Mouse (Mus musculus): Measurements from ENCODE around the gene Rxfp2. TPM values are rescaled to one million over a fixed set of nuclear protein-coding genes. Genes with fewer than 3 reads are reported as not detected.

The Rxfp2 gene
- polyA plus RNA-seq, 1 experiment from 2014 or later: 1.5 TPM

DNA sequence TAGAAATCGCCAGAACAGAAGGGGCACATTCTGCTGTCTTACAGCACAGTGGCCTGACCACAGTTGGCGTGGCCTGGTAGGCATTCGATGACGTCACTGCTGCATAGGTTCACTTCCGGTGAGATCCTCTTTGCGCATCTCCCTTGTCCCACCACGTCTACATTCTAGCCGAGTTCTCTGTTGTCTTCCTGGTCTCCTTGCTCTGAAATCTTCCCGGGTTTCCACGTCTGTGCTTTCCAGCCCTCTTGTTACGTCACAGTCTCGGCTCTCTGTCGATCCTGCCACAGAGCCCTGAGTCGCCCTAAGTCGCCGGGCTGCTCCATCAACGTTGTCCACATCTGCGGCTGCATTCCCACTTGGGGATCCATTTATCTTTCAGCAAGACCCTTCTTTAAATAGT is 4.1 kb downstream of the Rxfp2 start:
- no peak overlapping the region for H3K27ac ChIP-seq
- H3K36me3 ChIP-seq: no peaks in the 10 kb centered on the region
- ATAC-seq (ENCODE audit: low FRiP score, low read depth): no peak
- H3K9me3 ChIP-seq: 0 out of 2 replicates have a peak, but pooled peaks cover 4% of the 10 kb centered on the region
- H3K9ac ChIP-seq: no peak overlapping the region
- H3K4me2 ChIP-seq (replicated peaks): no peak overlapping the region
- H3K27me3 ChIP-seq (replicated peaks): no peaks in the 10 kb centered on the region
- no peaks in the 10 kb centered on the region for H3K4me1 ChIP-seq
- 84% methylated on average over 18 of the region's 18 CpGs for WGBS
- H3K4me3 ChIP-seq: no peak overlapping the region

DNA sequence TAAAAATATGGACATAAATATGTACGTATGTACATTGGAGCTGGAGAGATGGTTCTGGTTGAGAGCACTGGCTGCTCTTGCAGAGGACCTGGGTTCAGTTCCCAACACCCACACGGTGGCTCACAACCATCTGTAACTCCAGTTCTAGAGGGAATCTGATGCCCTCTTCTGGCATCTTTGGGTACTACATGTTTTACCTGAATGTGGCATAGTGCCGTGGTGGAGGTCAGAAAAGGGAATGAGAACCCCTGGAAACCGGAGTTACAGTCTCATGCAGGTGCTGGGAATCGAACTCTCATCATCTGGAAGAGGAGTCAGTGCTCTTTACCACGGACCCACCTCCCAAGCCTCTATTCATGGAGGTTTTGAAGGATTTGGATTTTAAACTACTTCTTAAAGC is 5.0 kb downstream of the Rxfp2 start:
- WGBS: 94% methylated on average over 6 of the region's 6 CpGs
- no peak overlapping the region for H3K4me3 ChIP-seq
- H3K9ac ChIP-seq: no peak overlapping the region
- no peak overlapping the region for H3K27ac ChIP-seq
- no peaks in the 10 kb centered on the region for H3K36me3 ChIP-seq
- ATAC-seq (ENCODE audit: low FRiP score, low read depth): no peak
- H3K4me2 ChIP-seq (replicated peaks): no peak overlapping the region
- no peaks in the 10 kb centered on the region for H3K27me3 ChIP-seq (replicated peaks)
- H3K4me1 ChIP-seq: no peaks in the 10 kb centered on the region
- H3K9me3 ChIP-seq: 0 out of 2 replicates have a peak, but pooled peaks cover 4% of the 10 kb centered on the region

DNA sequence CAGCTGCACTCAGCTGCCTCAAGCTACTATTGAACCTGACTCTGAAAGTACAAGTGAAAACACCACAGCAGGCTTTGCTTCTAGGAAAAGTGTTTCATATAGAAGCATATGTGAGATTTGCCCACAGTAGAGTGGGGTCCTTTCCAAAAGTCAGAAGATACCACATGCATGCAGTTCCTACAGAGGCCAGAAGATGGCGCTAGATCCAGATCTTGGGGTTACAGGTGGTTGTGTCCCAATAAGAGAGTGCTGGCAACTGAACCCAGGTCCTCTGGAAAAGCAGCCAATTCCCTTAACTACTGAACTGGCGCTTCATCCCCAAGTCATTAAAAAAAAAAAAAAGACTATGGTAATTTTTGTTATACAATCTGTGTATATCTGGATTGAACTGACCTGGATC is 5.7 kb downstream of the Rxfp2 start:
- Histone ChIP-seq H3K4me3 (no peak overlapping the region), H3K9me3 (0 out of 2 replicates have a peak, but pooled peaks cover 4% of the 10 kb centered on the region), H3K4me1 (no peaks in the 10 kb centered on the region), H3K36me3 (no peaks in the 10 kb centered on the region), H3K27me3 (replicated peaks) (no peaks in the 10 kb centered on the region), H3K4me2 (replicated peaks) (no peak overlapping the region), H3K27ac (no peak overlapping the region), H3K9ac (no peak overlapping the region)
- 77% methylated on average over 2 of the region's 2 CpGs for WGBS
- no peak for ATAC-seq (ENCODE audit: low FRiP score, low read depth)

DNA sequence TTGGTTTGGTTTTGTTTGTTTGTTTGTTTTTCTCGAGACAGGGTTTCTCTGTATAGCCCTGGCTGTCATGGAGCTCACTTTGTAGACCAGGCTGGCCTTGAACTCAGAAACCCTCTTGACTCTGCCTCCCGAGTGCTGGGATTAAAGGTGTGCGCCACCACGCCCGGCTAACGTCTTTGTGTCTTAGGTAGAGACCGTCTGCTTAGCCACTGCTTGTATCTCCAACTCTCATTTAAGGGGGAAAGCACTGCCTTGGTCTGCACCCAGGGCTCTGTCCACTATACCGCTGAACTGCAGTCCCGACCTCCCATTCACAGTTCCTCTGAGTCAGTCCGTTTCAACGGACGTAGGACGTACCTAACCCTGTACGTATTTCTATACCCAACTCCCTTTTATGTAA is 6.4 kb downstream of the Rxfp2 start:
- Histone ChIP-seq H3K36me3 (no peaks in the 10 kb centered on the region), H3K4me1 (no peaks in the 10 kb centered on the region)

DNA sequence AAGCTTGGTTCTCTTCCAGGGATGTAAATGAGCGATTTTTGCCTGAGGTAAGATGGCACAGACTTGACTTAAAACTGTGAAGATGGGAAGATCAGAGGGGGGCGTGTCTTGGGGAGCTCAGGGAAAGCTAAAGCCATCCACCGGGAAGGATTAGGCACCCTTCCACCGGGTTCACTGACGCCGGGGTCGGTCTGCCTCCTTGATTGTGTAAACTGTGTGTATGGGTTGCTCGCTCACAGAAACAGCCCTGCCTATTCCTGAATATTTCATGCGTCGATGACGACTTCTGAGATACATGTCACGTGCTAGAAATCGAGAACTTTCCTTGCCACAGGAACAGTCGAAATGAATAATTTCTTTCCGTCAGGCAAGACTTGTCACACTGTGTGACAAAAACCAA is 6.9 kb downstream of the Rxfp2 start:
- WGBS: 92% methylated on average over 15 of the region's 15 CpGs

More for the DNA sequence above, 6.4 kb downstream of the Rxfp2 start:
- 94% methylated on average over 14 of the region's 14 CpGs for WGBS
- Histone ChIP-seq H3K4me3 (no peak overlapping the region), H3K9ac (no peak overlapping the region), H3K27me3 (replicated peaks) (no peaks in the 10 kb centered on the region), H3K27ac (no peak overlapping the region), H3K4me2 (replicated peaks) (no peak overlapping the region), H3K9me3 (0 out of 2 replicates have a peak, but pooled peaks cover 4% of the 10 kb centered on the region)
- no peak for ATAC-seq (ENCODE audit: low FRiP score, low read depth)

DNA sequence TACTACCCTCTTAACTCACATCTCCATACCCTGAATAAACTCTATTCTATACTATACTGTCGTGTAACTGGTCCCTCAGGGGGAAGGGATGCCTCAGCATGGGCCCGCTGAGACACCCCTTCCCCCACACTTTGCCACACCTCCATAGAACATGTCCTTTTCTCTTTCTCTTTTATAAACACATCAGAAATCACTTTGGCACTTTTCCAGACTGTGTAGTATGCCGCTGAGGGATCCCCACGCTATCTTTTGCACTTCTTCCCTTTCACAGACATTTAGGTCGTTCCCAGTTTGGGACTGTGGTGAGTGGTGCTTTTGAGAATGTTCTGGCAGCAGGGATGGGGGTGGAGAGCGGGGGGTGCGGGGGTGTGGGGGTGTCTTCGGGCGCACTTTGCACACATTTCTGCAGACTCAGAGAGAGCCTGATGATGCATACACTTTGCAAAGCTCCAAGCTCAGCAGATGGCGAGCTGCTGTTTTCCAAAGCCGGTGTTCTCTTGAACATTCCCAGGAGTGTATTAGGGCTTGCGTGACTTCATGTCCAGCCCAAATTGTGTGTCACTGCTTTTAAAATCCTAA is 8.1 kb downstream of the Rxfp2 start:
- no peak overlapping the region for H3K27ac ChIP-seq
- H3K4me1 ChIP-seq: no peaks in the 10 kb centered on the region
- H3K27me3 ChIP-seq (replicated peaks): no peaks in the 10 kb centered on the region
- H3K9me3 ChIP-seq: 0 out of 2 replicates have a peak, but pooled peaks cover 4% of the 10 kb centered on the region
- 88% methylated on average over 12 of the region's 12 CpGs for WGBS
- no peaks in the 10 kb centered on the region for H3K36me3 ChIP-seq
- ATAC-seq (ENCODE audit: low FRiP score, low read depth): no peak
- H3K9ac ChIP-seq: no peak overlapping the region
- H3K4me3 ChIP-seq: no peak overlapping the region
- no peak overlapping the region for H3K4me2 ChIP-seq (replicated peaks)

More for the DNA sequence above, 6.9 kb downstream of the Rxfp2 start:
- H3K9ac ChIP-seq: no peak overlapping the region
- no peak overlapping the region for H3K4me2 ChIP-seq (replicated peaks)
- no peak for ATAC-seq (ENCODE audit: low FRiP score, low read depth)
- no peaks in the 10 kb centered on the region for H3K36me3 ChIP-seq
- no peaks in the 10 kb centered on the region for H3K4me1 ChIP-seq
- no peak overlapping the region for H3K27ac ChIP-seq
- H3K27me3 ChIP-seq (replicated peaks): no peaks in the 10 kb centered on the region
- H3K9me3 ChIP-seq: 0 out of 2 replicates have a peak, but pooled peaks cover 4% of the 10 kb centered on the region
- no peak overlapping the region for H3K4me3 ChIP-seq

DNA sequence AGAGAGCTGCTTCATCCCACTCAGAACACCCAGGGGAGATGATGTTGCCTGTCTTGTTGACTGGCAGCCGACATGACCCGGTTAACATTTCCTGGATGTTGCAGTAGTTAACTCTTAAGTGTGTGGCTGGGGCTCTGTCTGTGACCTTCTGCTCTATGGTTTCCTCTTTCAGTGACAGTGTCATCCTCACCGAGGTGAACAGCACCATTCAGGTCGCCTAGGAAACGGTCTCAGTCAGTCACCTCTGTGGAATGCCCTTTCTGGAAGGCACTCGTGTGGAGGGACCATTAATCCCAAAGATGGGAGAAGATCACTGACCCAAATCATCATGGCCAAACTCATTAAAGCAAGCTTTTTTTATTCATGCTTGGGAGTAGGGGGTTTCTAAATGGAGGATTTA is 12.7 kb downstream of the Rxfp2 start:
- Histone ChIP-seq H3K4me1 (0 out of 2 replicates have a peak, but pooled peaks cover 6% of the 10 kb centered on the region), H3K9ac (no peak overlapping the region), H3K27me3 (replicated peaks) (no peaks in the 10 kb centered on the region), H3K9me3 (no peaks in the 10 kb centered on the region), H3K36me3 (no peaks in the 10 kb centered on the region), H3K4me3 (no peak overlapping the region), H3K27ac (no peak overlapping the region), H3K4me2 (replicated peaks) (no peak overlapping the region)
- ATAC-seq (ENCODE audit: low FRiP score, low read depth): no peak
- whole genome bisulfite sequencing: 43% methylated on average over 6 of the region's 6 CpGs

DNA sequence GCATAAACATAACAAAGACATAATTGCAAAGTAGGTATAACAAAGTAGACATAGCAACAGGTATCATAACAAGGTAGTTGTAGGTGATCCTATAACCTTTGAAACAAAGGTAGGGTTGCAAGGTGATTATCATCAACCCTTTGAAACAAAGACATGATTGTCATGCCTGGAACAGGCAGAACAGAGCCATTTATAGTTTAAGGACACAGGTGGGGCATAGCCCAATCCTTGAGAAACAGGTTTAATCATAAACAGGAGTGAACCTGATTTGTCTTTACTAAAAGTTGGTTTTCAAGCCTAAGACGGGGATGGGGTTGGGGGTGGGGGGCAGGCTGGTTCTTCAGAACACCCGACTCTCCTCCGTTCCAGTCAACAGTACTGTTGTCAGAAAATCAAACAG is 13.2 kb downstream of the Rxfp2 start:
- Histone ChIP-seq H3K9me3 (no peaks in the 10 kb centered on the region), H3K9ac (no peak overlapping the region), H3K27me3 (replicated peaks) (no peaks in the 10 kb centered on the region), H3K36me3 (no peaks in the 10 kb centered on the region), H3K4me1 (0 out of 2 replicates have a peak, but pooled peaks cover 6% of the 10 kb centered on the region), H3K27ac (no peak overlapping the region), H3K4me3 (no peak overlapping the region), H3K4me2 (replicated peaks) (no peak overlapping the region)
- no peak for ATAC-seq (ENCODE audit: low FRiP score, low read depth)
- 85% methylated on average over 3 of the region's 3 CpGs for WGBS

DNA sequence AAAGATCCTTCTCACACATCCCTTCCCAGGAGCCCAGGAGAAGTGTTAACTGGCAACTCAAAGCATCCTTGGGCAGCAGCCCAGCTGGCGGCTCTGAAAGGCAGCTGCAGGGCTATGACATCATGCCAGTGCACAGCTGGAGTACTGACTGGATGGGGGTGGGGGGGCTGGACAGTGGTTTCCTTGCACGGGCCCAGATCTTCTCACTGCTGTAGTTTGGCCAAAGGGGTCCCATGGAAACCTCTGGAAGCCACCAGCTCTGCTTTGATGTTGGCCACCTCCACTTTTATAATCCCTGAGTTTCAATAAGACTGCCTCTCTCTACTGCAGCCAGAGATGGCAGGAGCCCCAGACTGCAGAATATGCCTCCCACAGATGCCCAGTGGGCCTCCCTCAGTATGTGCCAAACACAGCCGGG is 13.6 kb downstream of the Rxfp2 start:
- Histone ChIP-seq H3K9ac (no peak overlapping the region), H3K4me2 (replicated peaks) (no peak overlapping the region), H3K27me3 (replicated peaks) (no peaks in the 10 kb centered on the region), H3K36me3 (no peaks in the 10 kb centered on the region), H3K27ac (no peak overlapping the region), H3K4me1 (0 out of 2 replicates have a peak, but pooled peaks cover 6% of the 10 kb centered on the region), H3K4me3 (no peak overlapping the region), H3K9me3 (no peaks in the 10 kb centered on the region)
- no peak for ATAC-seq (ENCODE audit: low FRiP score, low read depth)
- WGBS: 44% methylated on average over 3 of the region's 3 CpGs

DNA sequence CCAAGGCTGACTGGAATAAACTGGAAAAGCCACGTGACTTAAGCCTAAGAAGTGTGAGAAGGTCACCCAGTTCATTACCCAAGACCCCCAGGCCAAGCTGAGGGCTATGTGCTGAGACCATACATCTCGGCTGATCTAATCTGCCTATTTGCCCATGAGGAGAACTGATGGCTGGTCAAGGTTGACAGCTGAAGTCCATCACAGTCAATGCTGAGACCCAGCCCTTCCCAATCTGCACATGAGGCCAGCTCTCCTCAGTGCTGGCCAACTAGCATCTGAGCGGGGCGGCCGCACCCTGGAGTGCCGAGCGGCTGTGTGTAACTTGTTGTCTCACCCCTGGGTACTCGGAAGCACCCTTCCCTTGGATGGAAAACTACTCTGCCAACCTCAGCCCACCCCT is 17.8 kb downstream of the Rxfp2 start:
- H3K36me3 ChIP-seq: no peaks in the 10 kb centered on the region
- no peaks in the 10 kb centered on the region for H3K27me3 ChIP-seq (replicated peaks)
- H3K9ac ChIP-seq: no peak overlapping the region
- no peak overlapping the region for H3K27ac ChIP-seq
- H3K4me1 ChIP-seq: 0 out of 2 replicates have a peak, but pooled peaks cover 6% of the 10 kb centered on the region
- no peak overlapping the region for H3K4me2 ChIP-seq (replicated peaks)
- no peak overlapping the region for H3K4me3 ChIP-seq
- no peaks in the 10 kb centered on the region for H3K9me3 ChIP-seq
- WGBS: 89% methylated on average over 8 of the region's 8 CpGs
- no peak for ATAC-seq (ENCODE audit: low FRiP score, low read depth)

DNA sequence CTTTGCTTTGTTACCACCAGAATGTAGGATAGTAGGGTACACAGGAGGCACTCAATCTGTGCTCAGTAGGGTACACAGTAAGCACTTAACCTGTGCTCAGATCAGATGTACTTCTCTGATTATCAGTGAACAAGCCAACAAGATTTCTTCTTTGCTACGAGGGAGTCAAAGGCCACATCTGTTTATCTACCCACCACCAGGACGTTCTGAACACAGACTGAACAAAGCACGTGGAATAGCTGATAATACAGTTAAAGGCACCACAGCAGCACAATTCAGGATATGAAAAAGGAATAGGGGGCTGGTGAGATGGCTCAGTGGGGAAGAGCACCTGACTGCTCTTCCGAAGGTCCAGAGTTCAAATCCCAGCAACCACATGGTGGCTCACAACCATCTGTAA is 18.4 kb downstream of the Rxfp2 start:
- H3K4me1 ChIP-seq: 0 out of 2 replicates have a peak, but pooled peaks cover 4% of the 10 kb centered on the region
- no peaks in the 10 kb centered on the region for H3K9me3 ChIP-seq
- H3K9ac ChIP-seq: no peak overlapping the region
- ATAC-seq (ENCODE audit: low FRiP score, low read depth): no peak
- no peak overlapping the region for H3K4me2 ChIP-seq (replicated peaks)
- H3K36me3 ChIP-seq: no peaks in the 10 kb centered on the region
- no peak overlapping the region for H3K27ac ChIP-seq
- no peak overlapping the region for H3K4me3 ChIP-seq
- no peaks in the 10 kb centered on the region for H3K27me3 ChIP-seq (replicated peaks)
- whole genome bisulfite sequencing: 81% methylated on average over 4 of the region's 4 CpGs

DNA sequence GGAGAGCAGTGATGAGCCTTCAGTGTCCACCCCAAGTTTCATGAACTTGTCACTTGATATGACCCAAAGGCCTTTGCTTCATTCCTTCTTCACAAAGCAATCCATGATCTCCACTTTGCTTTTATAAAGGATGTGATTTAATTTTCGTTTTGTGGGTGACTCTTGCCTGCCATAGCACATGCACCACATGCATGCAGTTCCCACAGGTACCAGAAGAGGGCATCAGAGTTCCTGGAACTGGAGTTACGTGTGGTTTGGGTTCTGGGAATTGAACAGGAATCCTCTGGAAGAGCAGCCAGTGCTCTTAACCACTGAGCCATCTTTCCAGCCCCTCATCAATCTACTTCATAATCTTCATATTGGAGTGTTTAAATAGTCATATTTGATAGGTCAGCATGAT is 26.1 kb downstream of the Rxfp2 start:
- Histone ChIP-seq H3K9ac (no peak overlapping the region), H3K4me2 (replicated peaks) (no peak overlapping the region), H3K9me3 (0 out of 2 replicates have a peak, but pooled peaks cover 6% of the 10 kb centered on the region), H3K27me3 (replicated peaks) (no peaks in the 10 kb centered on the region), H3K4me3 (no peak overlapping the region), H3K27ac (no peak overlapping the region), H3K36me3 (no peaks in the 10 kb centered on the region), H3K4me1 (no peaks in the 10 kb centered on the region)
- WGBS: 80% methylated on average over 2 of the region's 2 CpGs
- no peak for ATAC-seq (ENCODE audit: low FRiP score, low read depth)

DNA sequence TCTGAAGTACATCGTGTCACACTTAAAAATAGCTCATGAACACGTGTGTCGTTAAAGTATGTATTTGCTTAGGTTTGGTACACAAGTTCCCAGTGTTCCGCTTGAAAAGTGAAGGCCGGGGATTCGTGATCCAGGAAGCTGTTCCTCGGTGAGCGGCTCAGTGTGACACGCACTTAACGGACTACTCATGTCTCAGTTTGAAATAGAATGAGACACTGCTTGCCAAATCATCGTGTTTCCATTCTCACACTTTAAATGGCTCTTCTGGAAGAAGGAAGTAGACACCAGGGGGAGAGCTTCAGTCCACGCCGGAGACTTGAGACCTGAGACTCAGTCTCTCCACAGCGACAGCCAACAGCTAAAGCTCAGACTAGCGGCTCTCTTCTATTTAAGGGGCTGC is 28.0 kb downstream of the Rxfp2 start:
- no peaks in the 10 kb centered on the region for H3K4me1 ChIP-seq
- no peak overlapping the region for H3K4me2 ChIP-seq (replicated peaks)
- no peak overlapping the region for H3K9ac ChIP-seq
- WGBS: 83% methylated on average over 15 of the region's 15 CpGs
- H3K27me3 ChIP-seq (replicated peaks): no peaks in the 10 kb centered on the region
- H3K27ac ChIP-seq: no peak overlapping the region
- no peak overlapping the region for H3K4me3 ChIP-seq
- H3K9me3 ChIP-seq: 0 out of 2 replicates have a peak, but pooled peaks cover 6% of the 10 kb centered on the region
- H3K36me3 ChIP-seq: no peaks in the 10 kb centered on the region
- no peak for ATAC-seq (ENCODE audit: low FRiP score, low read depth)

All from neural tube, embryonic 12.5 days (tissue).